Mouse (Mus musculus) heart, postnatal 0 days (tissue): ENCODE data around the gene Dnajb6.

Experiments used
- CTCF ChIP-seq: IDR thresholded peaks from 2 replicates; pipeline ENCODE4 v1.5.1; 2016; ENCODE audit warnings: antibody characterized with exemption, control low read depth, low read depth
- EP300 ChIP-seq: IDR thresholded peaks from 2 replicates; pipeline ENCODE4 v1.6.1; 2016; ENCODE audit warnings: antibody characterized with exemption, low read depth

- TF ChIP-seq EP300 (no peak), CTCF (no peak)
Measured at GRCm38 (mm10) chr5:29738076-29738475, 2.6 kb downstream of the Dnajb6 start.
